Mouse (Mus musculus): Measurements from ENCODE around the gene Gprin3. TPM values are rescaled to one million over a fixed set of nuclear protein-coding genes. Genes with fewer than 3 reads are reported as not detected.

The Gprin3 gene
- polyA plus RNA-seq, 1 experiment from 2014 or later = 13.0 TPM

GRCm38 (mm10) chr6:59423836-59424235, 2.3 kb downstream of the Gprin3 start:
- Histone ChIP-seq H3K4me2 (ENCODE audit: low read length) (no peak overlapping the region; the same call in 1 of the 2 replicates), H3K9me3 (ENCODE audit: control insufficient read depth, low read length) (no peaks in the 10 kb centered on the region), H3K4me3 (ENCODE audit: low read length) (no peak overlapping the region), H3K4me1 (ENCODE audit: control insufficient read depth, insufficient read depth, low read depth, low read length) (peaks cover 2% of the 10 kb centered on the region), H3K36me3 (ENCODE audit: control insufficient read depth, insufficient read depth, low read length) (no peaks in the 10 kb centered on the region), H3K9ac (ENCODE audit: low read depth, low read length) (no peak overlapping the region), H3K27ac (ENCODE audit: low read depth, low read length) (no peak overlapping the region), H3K27me3 (replicated peaks; ENCODE audit: control insufficient read depth, insufficient read depth, low read length) (no peaks in the 10 kb centered on the region)
- no peak for ATAC-seq
- WGBS = 47% methylated on average over 1 of the region's 1 CpGs

- Histone ChIP-seq H3K36me3 (ENCODE audit: control insufficient read depth, insufficient read depth, low read length) (no peaks in the 10 kb centered on the region), H3K4me2 (ENCODE audit: low read length) (no peak overlapping the region), H3K9me3 (ENCODE audit: control insufficient read depth, low read length) (no peaks in the 10 kb centered on the region), H3K27ac (ENCODE audit: low read depth, low read length) (no peak overlapping the region), H3K4me1 (ENCODE audit: control insufficient read depth, insufficient read depth, low read depth, low read length) (no peaks in the 10 kb centered on the region; the same call in 1 of the 2 replicates), H3K9ac (ENCODE audit: low read depth, low read length) (no peak overlapping the region), H3K27me3 (replicated peaks; ENCODE audit: control insufficient read depth, insufficient read depth, low read length) (no peaks in the 10 kb centered on the region), H3K4me3 (ENCODE audit: low read length) (no peak overlapping the region)
- no peak; the same call in 1 of the 2 replicates for ATAC-seq
- WGBS = 46% methylated on average over 3 of the region's 3 CpGs
These were observed 6.8 kb downstream of the Gprin3 start for GRCm38 (mm10) chr6:59419264-59419663.

GRCm38 (mm10) chr6:59418659-59419058, 7.4 kb downstream of the Gprin3 start:
- Histone ChIP-seq H3K9ac (ENCODE audit: low read depth, low read length) (no peak overlapping the region), H3K27me3 (replicated peaks; ENCODE audit: control insufficient read depth, insufficient read depth, low read length) (no peaks in the 10 kb centered on the region), H3K4me2 (ENCODE audit: low read length) (no peak overlapping the region), H3K4me1 (ENCODE audit: control insufficient read depth, insufficient read depth, low read depth, low read length) (no peaks in the 10 kb centered on the region; the same call in 1 of the 2 replicates), H3K27ac (ENCODE audit: low read depth, low read length) (no peak overlapping the region), H3K4me3 (ENCODE audit: low read length) (no peak overlapping the region), H3K9me3 (ENCODE audit: control insufficient read depth, low read length) (no peaks in the 10 kb centered on the region), H3K36me3 (ENCODE audit: control insufficient read depth, insufficient read depth, low read length) (no peaks in the 10 kb centered on the region)
- 79% methylated on average over 2 of the region's 2 CpGs for WGBS
- no peak for ATAC-seq

DNA sequence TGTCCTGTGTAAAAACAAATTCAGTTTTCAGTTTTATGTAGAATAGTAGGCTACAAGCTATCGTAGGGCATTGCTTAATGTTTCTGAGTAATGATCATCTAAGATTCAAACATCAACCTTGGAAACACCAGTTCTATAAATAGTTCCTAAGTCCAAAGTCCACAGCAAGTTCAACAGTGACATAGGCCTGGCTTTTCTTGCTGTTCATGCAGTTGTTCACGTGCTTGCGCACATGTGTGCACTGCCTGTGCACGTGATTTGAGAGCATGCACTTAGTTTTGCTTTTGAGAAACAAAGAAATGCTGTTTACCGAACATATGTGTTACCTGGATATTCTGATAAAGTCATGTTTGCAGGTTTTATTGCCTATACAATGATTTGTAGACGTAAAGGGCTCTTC, 11.3 kb downstream of the Gprin3 start:
- no peak for ATAC-seq
- H3K27ac ChIP-seq (ENCODE audit: low read depth, low read length) = no peak overlapping the region

GRCm38 (mm10) chr6:59412417-59413346, 13.4 kb downstream of the Gprin3 start:
- WGBS = 54% methylated on average over 13 of the region's 13 CpGs
- H3K4me1 ChIP-seq (ENCODE audit: control insufficient read depth, insufficient read depth, low read depth, low read length) = no peaks in the 10 kb centered on the region; the same call in 1 of the 2 replicates
- H3K36me3 ChIP-seq (ENCODE audit: control insufficient read depth, insufficient read depth, low read length) = no peaks in the 10 kb centered on the region
- H3K9me3 ChIP-seq (ENCODE audit: control insufficient read depth, low read length) = no peaks in the 10 kb centered on the region
- no peaks in the 10 kb centered on the region for H3K27me3 ChIP-seq (replicated peaks; ENCODE audit: control insufficient read depth, insufficient read depth, low read length)
- no peak overlapping the region for H3K4me2 ChIP-seq (ENCODE audit: low read length)
- no peak overlapping the region for H3K27ac ChIP-seq (ENCODE audit: low read depth, low read length)
- ATAC-seq = no peak
- H3K4me3 ChIP-seq (ENCODE audit: low read length) = no peak overlapping the region
- no peak overlapping the region for H3K9ac ChIP-seq (ENCODE audit: low read depth, low read length)

More for the DNA sequence above, 11.3 kb downstream of the Gprin3 start:
- Histone ChIP-seq H3K27me3 (replicated peaks; ENCODE audit: control insufficient read depth, insufficient read depth, low read length) (no peaks in the 10 kb centered on the region), H3K4me3 (ENCODE audit: low read length) (no peak overlapping the region), H3K9me3 (ENCODE audit: control insufficient read depth, low read length) (no peaks in the 10 kb centered on the region), H3K9ac (ENCODE audit: low read depth, low read length) (no peak overlapping the region), H3K4me2 (ENCODE audit: low read length) (no peak overlapping the region), H3K36me3 (ENCODE audit: control insufficient read depth, insufficient read depth, low read length) (no peaks in the 10 kb centered on the region), H3K4me1 (ENCODE audit: control insufficient read depth, insufficient read depth, low read depth, low read length) (no peaks in the 10 kb centered on the region; the same call in 1 of the 2 replicates)
- 93% methylated on average over 6 of the region's 6 CpGs for WGBS

DNA sequence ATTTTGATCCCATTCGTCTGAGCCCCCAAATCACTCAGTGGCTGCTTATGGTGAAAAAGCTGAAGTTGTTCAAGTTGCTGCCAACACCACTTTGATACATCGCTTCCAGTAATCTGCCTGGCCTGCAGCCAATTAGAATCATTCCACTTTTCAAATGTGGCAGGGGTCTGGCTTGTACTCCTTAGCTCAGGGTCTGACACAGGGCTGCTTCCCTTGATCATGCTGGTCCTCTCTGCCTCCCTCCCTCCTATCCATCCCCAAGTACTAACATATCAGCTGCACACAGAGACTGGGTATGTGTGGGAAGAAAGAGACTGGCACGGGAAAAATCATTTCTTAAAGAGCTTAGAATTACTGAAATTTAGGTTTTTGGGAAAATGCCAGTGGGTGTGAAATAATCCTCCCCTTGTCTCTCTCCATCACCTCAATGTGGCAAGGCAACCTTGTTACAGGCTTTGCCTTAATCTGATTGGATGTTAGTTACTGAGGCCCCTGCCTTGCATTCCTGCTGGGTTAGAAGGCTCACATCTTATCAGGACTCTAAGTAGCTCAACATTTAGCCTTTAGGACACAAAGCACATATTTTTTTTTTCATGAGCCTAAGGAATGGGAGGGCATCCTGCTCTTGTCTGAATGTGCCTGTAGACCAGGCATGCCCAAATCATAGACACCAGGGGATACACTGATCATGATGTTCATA, 16.9 kb downstream of the Gprin3 start:
- ATAC-seq = peak; percentile 66

DNA sequence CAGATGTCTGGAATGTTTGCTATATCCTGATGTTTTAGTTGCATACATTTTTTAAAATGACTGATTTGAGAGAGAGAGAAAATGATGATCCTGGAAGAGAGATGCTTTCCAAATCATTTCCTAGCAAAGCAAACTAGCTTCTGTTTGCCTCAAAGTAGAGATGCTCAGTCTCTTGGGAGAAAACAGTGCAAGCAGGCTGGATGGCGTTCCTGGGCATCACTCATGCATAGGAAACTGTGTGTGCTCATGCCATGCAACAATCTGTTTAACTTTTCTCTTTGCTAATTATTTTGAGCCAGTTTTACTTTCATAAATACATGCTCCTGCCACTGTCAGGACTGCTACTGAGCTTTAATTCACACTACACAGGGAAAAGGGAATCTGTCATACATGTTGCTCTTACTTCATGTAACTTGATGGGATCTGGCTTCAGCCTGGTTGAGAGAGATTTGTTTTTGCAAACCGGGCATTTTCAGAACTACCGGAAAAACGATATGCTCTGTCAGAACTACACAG, 18.6 kb downstream of the Gprin3 start:
- Histone ChIP-seq H3K4me3 (ENCODE audit: low read length) (no peak overlapping the region), H3K27ac (ENCODE audit: low read depth, low read length) (no peak overlapping the region), H3K36me3 (ENCODE audit: control insufficient read depth, insufficient read depth, low read length) (no peaks in the 10 kb centered on the region), H3K4me1 (ENCODE audit: control insufficient read depth, insufficient read depth, low read depth, low read length) (no peaks in the 10 kb centered on the region; the same call in 1 of the 2 replicates), H3K9ac (ENCODE audit: low read depth, low read length) (no peak overlapping the region), H3K9me3 (ENCODE audit: control insufficient read depth, low read length) (no peaks in the 10 kb centered on the region), H3K4me2 (ENCODE audit: low read length) (no peak overlapping the region), H3K27me3 (replicated peaks; ENCODE audit: control insufficient read depth, insufficient read depth, low read length) (no peaks in the 10 kb centered on the region)
- ATAC-seq = no peak; the same call in 1 of the 2 replicates
- WGBS = 79% methylated on average over 4 of the region's 4 CpGs

More for the DNA sequence above, 16.9 kb downstream of the Gprin3 start:
- no peak overlapping the region for H3K9ac ChIP-seq (ENCODE audit: low read depth, low read length)
- H3K36me3 ChIP-seq (ENCODE audit: control insufficient read depth, insufficient read depth, low read length) = no peaks in the 10 kb centered on the region
- H3K27me3 ChIP-seq (replicated peaks; ENCODE audit: control insufficient read depth, insufficient read depth, low read length) = no peaks in the 10 kb centered on the region
- H3K4me3 ChIP-seq (ENCODE audit: low read length) = no peak overlapping the region
- no peak overlapping the region for H3K4me2 ChIP-seq (ENCODE audit: low read length)
- H3K4me1 ChIP-seq (ENCODE audit: control insufficient read depth, insufficient read depth, low read depth, low read length) = no peaks in the 10 kb centered on the region; the same call in 1 of the 2 replicates
- H3K9me3 ChIP-seq (ENCODE audit: control insufficient read depth, low read length) = no peaks in the 10 kb centered on the region
- WGBS = 54% methylated on average over 3 of the region's 3 CpGs
- no peak overlapping the region for H3K27ac ChIP-seq (ENCODE audit: low read depth, low read length)

GRCm38 (mm10) chr6:59390208-59390607, 35.9 kb downstream of the Gprin3 start:
- no peaks in the 10 kb centered on the region for H3K9me3 ChIP-seq (ENCODE audit: control insufficient read depth, low read length)
- H3K4me3 ChIP-seq (ENCODE audit: low read length) = no peak overlapping the region
- H3K27ac ChIP-seq (ENCODE audit: low read depth, low read length) = no peak overlapping the region
- no peak overlapping the region for H3K9ac ChIP-seq (ENCODE audit: low read depth, low read length)
- WGBS = 95% methylated on average over 3 of the region's 3 CpGs
- H3K4me1 ChIP-seq (ENCODE audit: control insufficient read depth, insufficient read depth, low read depth, low read length) = no peaks in the 10 kb centered on the region
- ATAC-seq = no peak
- H3K27me3 ChIP-seq (replicated peaks; ENCODE audit: control insufficient read depth, insufficient read depth, low read length) = no peaks in the 10 kb centered on the region
- no peak overlapping the region for H3K4me2 ChIP-seq (ENCODE audit: low read length)
- no peaks in the 10 kb centered on the region for H3K36me3 ChIP-seq (ENCODE audit: control insufficient read depth, insufficient read depth, low read length)

GRCm38 (mm10) chr6:59365300-59365699, 60.8 kb downstream of the Gprin3 start:
- Histone ChIP-seq H3K4me3 (ENCODE audit: low read length) (no peak overlapping the region), H3K36me3 (ENCODE audit: control insufficient read depth, insufficient read depth, low read length) (no peaks in the 10 kb centered on the region), H3K4me1 (ENCODE audit: control insufficient read depth, insufficient read depth, low read depth, low read length) (no peaks in the 10 kb centered on the region), H3K9ac (ENCODE audit: low read depth, low read length) (no peak overlapping the region), H3K4me2 (ENCODE audit: low read length) (no peak overlapping the region), H3K27ac (ENCODE audit: low read depth, low read length) (no peak overlapping the region), H3K9me3 (ENCODE audit: control insufficient read depth, low read length) (no peaks in the 10 kb centered on the region), H3K27me3 (replicated peaks; ENCODE audit: control insufficient read depth, insufficient read depth, low read length) (no peaks in the 10 kb centered on the region)
- no peak for ATAC-seq

Measured in hindbrain, embryonic 16.5 days (tissue).